Mouse (Mus musculus): ENCODE results near the gene Ift43. TPM values are rescaled to one million over a fixed set of nuclear protein-coding genes. Genes with fewer than 3 reads are reported as not detected.

Ift43 gene
- polyA plus RNA-seq, 1 experiment from 2014 or later: 28.1 TPM

DNA sequence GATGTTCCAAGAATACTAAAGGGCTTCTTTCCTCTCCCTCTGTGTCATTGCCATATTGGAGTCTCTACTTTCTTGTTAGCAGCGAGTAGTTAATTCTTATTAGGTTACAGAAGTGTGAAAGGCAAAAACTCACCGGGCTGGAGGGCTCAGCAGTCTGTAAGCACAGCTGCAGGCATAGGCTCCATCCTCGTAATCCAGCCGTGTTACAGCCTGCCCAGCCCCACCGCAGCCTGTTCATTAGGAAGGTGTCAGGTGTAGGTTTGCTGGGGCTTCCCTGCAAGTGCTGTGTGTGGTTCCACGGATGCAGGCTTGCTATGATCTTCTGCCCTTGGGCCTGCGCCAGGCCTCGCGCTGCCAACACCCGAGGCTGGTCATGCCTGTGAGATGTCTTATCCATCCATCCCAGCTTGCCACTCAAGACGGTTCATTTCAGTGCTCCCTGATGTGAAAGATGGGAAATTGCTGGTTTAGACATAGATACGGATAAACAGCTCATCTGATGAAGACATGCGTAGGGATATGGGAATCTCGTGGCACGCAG is 34.0 kb downstream of the Ift43 start:
- no peaks in the 10 kb centered on the region for H3K4me1 ChIP-seq (replicated peaks; ENCODE audit: control insufficient read depth, insufficient read depth, low read length)
- ATAC-seq (replicated peaks; ENCODE audit: low FRiP score): no peak
- WGBS: 82% methylated on average over 15 of the region's 15 CpGs
- no peak for DNase-seq (ENCODE audit: low spot score)
- no peak overlapping the region for H3K4me3 ChIP-seq (ENCODE audit: low read depth, low read length)
- no peaks in the 10 kb centered on the region for H3K36me3 ChIP-seq (ENCODE audit: control insufficient read depth, insufficient read depth, low read length)
- H3K9me3 ChIP-seq (ENCODE audit: control insufficient read depth, low read length): no peaks in the 10 kb centered on the region
- H3K9ac ChIP-seq (ENCODE audit: low read depth, low read length): no peak overlapping the region
- no peak overlapping the region for H3K27ac ChIP-seq (ENCODE audit: low read depth, low read length)
- H3K27me3 ChIP-seq (replicated peaks; ENCODE audit: control insufficient read depth, insufficient read depth, low read length): no peaks in the 10 kb centered on the region
- no peak overlapping the region for H3K4me2 ChIP-seq

DNA sequence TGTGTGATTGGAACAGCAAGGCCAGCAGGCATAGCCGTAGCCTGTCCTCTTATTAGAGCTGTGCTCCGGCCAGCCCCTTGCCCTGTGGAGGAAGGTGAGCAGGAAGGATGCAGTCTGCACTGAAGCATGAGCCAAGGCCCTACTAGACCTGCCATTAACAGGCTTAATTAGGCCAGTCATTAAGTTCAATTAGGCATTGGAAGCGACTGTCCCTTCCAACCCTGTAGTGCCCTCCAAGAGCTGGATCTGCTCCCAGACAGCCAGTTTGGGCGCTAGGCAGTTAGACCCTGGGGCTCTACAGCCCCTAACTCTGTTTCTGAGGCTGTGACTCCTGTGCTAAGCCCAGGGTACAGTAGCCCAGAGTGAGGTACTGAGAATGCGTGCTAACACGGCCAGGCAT is 41.7 kb downstream of the Ift43 start:
- H3K4me3 ChIP-seq (ENCODE audit: low read depth, low read length): no peak overlapping the region
- no peaks in the 10 kb centered on the region for H3K4me1 ChIP-seq (replicated peaks; ENCODE audit: control insufficient read depth, insufficient read depth, low read length)
- DNase-seq (ENCODE audit: low spot score) (no peak), ATAC-seq (replicated peaks; ENCODE audit: low FRiP score) (no peak)
- no peaks in the 10 kb centered on the region for H3K9me3 ChIP-seq (ENCODE audit: control insufficient read depth, low read length)
- no peaks in the 10 kb centered on the region for H3K36me3 ChIP-seq (ENCODE audit: control insufficient read depth, insufficient read depth, low read length)
- no peak overlapping the region for H3K9ac ChIP-seq (ENCODE audit: low read depth, low read length)
- H3K4me2 ChIP-seq: no peak overlapping the region
- H3K27me3 ChIP-seq (replicated peaks; ENCODE audit: control insufficient read depth, insufficient read depth, low read length): no peaks in the 10 kb centered on the region
- H3K27ac ChIP-seq (ENCODE audit: low read depth, low read length): no peak overlapping the region
- 74% methylated on average over 6 of the region's 6 CpGs for WGBS

DNA sequence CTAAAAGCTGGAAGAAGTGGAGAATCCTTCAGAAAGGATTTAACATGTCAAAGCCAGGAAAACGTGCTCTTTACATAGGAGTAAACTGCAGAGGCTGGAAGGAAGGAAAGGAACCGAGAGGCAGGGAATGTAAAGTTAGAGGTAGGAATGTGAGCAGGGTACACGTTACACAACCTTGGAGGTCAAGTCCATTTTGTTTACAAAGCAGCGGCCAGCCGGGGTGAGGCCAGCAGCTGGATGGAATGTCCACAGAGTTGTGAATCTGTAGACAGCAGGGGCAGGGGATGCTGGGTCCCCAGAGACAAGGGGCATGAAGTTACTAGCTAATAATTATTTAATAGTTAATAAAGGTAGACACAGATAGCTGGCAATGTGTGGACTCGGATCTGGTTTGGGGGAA is 45.8 kb downstream of the Ift43 start:
- DNase-seq (ENCODE audit: low spot score): no peak
- WGBS: 52% methylated on average over 6 of the region's 6 CpGs
- no peak overlapping the region for H3K4me2 ChIP-seq
- H3K27ac ChIP-seq (ENCODE audit: low read depth, low read length): no peak overlapping the region
- no peaks in the 10 kb centered on the region for H3K27me3 ChIP-seq (replicated peaks; ENCODE audit: control insufficient read depth, insufficient read depth, low read length)
- no peaks in the 10 kb centered on the region for H3K9me3 ChIP-seq (ENCODE audit: control insufficient read depth, low read length)
- H3K9ac ChIP-seq (ENCODE audit: low read depth, low read length): no peak overlapping the region
- no peaks in the 10 kb centered on the region for H3K4me1 ChIP-seq (replicated peaks; ENCODE audit: control insufficient read depth, insufficient read depth, low read length)
- no peak overlapping the region for H3K4me3 ChIP-seq (ENCODE audit: low read depth, low read length)
- no peak for ATAC-seq (replicated peaks; ENCODE audit: low FRiP score)
- H3K36me3 ChIP-seq (ENCODE audit: control insufficient read depth, insufficient read depth, low read length): no peaks in the 10 kb centered on the region

DNA sequence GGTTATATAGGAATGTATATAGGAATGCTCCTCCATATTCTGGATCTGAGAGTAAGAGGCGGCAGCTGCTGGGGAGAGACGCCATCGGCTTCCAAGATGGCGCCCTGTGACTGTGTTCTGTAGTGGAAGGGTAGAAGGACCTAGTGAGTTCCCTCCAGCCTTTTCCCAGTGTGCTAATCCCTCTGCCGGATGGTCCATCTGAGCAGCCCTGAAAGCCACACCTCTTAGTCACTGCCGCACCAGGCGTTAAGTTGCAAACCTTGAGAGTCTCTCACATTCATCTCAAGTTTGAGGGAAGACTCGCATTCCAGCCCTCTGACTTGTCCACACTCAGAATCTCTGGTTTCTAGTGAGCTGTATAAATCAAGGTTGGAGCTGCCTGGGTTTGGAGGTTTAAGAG is 46.7 kb downstream of the Ift43 start:
- Histone ChIP-seq H3K36me3 (ENCODE audit: control insufficient read depth, insufficient read depth, low read length) (no peaks in the 10 kb centered on the region), H3K4me1 (replicated peaks; ENCODE audit: control insufficient read depth, insufficient read depth, low read length) (no peaks in the 10 kb centered on the region), H3K9me3 (ENCODE audit: control insufficient read depth, low read length) (no peaks in the 10 kb centered on the region), H3K4me2 (no peak overlapping the region), H3K4me3 (ENCODE audit: low read depth, low read length) (no peak overlapping the region), H3K27ac (ENCODE audit: low read depth, low read length) (no peak overlapping the region), H3K27me3 (replicated peaks; ENCODE audit: control insufficient read depth, insufficient read depth, low read length) (no peaks in the 10 kb centered on the region), H3K9ac (ENCODE audit: low read depth, low read length) (no peak overlapping the region)
- WGBS: 86% methylated on average over 8 of the region's 8 CpGs
- DNase-seq (ENCODE audit: low spot score): no peak
- no peak for ATAC-seq (replicated peaks; ENCODE audit: low FRiP score)

- no peak overlapping the region for H3K9ac ChIP-seq (ENCODE audit: low read depth, low read length)
- ATAC-seq (replicated peaks; ENCODE audit: low FRiP score): no peak
- H3K9me3 ChIP-seq (ENCODE audit: control insufficient read depth, low read length): no peaks in the 10 kb centered on the region
- no peaks in the 10 kb centered on the region for H3K36me3 ChIP-seq (ENCODE audit: control insufficient read depth, insufficient read depth, low read length)
- H3K4me3 ChIP-seq (ENCODE audit: low read depth, low read length): no peak overlapping the region
- H3K4me1 ChIP-seq (replicated peaks; ENCODE audit: control insufficient read depth, insufficient read depth, low read length): no peaks in the 10 kb centered on the region
- no peaks in the 10 kb centered on the region for H3K27me3 ChIP-seq (replicated peaks; ENCODE audit: control insufficient read depth, insufficient read depth, low read length)
- WGBS: 75% methylated on average over 10 of the region's 10 CpGs
- no peak for DNase-seq (ENCODE audit: low spot score)
- H3K27ac ChIP-seq (ENCODE audit: low read depth, low read length): no peak overlapping the region
- H3K4me2 ChIP-seq: no peak overlapping the region
Observed at GRCm38 (mm10) chr12:86129696-86130095, 47.4 kb downstream of the Ift43 start.

DNA sequence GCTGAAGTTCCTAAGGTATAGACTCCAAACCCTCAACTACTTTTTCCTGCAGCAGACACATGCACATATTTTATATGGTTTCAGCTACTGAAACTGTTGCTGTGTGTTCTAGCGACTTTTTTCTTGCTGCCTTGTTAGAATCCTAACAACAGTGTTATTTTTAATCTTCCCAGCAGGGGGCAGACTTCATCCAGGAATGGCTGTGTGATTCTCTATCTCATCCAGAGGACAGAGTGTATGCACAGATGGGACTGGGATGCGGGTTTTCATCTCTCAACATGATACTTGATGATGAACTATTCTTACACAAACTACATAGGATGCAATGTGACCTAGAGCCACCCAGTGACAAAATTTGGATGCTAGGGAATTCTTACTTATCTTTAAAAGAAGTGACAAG is 50.5 kb downstream of the Ift43 start:
- no peak overlapping the region for H3K27ac ChIP-seq (ENCODE audit: low read depth, low read length)
- H3K9me3 ChIP-seq (ENCODE audit: control insufficient read depth, low read length): no peaks in the 10 kb centered on the region
- H3K4me1 ChIP-seq (replicated peaks; ENCODE audit: control insufficient read depth, insufficient read depth, low read length): no peaks in the 10 kb centered on the region
- no peak overlapping the region for H3K4me3 ChIP-seq (ENCODE audit: low read depth, low read length)
- no peak overlapping the region for H3K9ac ChIP-seq (ENCODE audit: low read depth, low read length)
- 29% methylated on average over 2 of the region's 2 CpGs for WGBS
- no peak overlapping the region for H3K4me2 ChIP-seq
- H3K27me3 ChIP-seq (replicated peaks; ENCODE audit: control insufficient read depth, insufficient read depth, low read length): no peaks in the 10 kb centered on the region
- H3K36me3 ChIP-seq (ENCODE audit: control insufficient read depth, insufficient read depth, low read length): no peaks in the 10 kb centered on the region
- DNase-seq (ENCODE audit: low spot score) (no peak), ATAC-seq (replicated peaks; ENCODE audit: low FRiP score) (no peak)

DNA sequence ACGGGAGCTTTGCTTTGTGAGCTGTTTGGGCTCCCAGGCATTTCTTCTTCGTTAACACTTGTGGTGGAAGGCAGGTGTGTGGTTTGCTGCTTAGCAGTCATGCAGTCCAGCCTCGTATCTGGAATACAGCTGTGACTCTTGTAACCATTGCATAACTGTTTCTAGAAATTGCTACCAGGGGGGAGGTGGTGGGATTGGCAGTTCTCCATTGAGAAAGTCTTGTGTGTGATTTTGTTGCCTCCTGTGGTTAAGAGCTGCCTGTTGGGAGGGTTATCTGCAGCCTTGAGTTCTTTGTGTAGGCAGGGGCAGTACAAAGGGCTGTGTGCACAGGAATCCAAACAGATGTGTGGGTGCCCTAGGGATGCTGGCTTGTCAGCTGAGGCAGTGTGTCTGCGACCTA is 53.4 kb downstream of the Ift43 start:
- 78% methylated on average over 4 of the region's 4 CpGs for WGBS
- H3K36me3 ChIP-seq (ENCODE audit: control insufficient read depth, insufficient read depth, low read length): no peaks in the 10 kb centered on the region
- H3K9ac ChIP-seq (ENCODE audit: low read depth, low read length): no peak overlapping the region
- no peak overlapping the region for H3K4me3 ChIP-seq (ENCODE audit: low read depth, low read length)
- DNase-seq (ENCODE audit: low spot score) (no peak), ATAC-seq (replicated peaks; ENCODE audit: low FRiP score) (no peak)
- H3K4me2 ChIP-seq: no peak overlapping the region
- no peak overlapping the region for H3K27ac ChIP-seq (ENCODE audit: low read depth, low read length)
- no peaks in the 10 kb centered on the region for H3K4me1 ChIP-seq (replicated peaks; ENCODE audit: control insufficient read depth, insufficient read depth, low read length)
- H3K27me3 ChIP-seq (replicated peaks; ENCODE audit: control insufficient read depth, insufficient read depth, low read length): no peaks in the 10 kb centered on the region
- H3K9me3 ChIP-seq (ENCODE audit: control insufficient read depth, low read length): no peaks in the 10 kb centered on the region

- H3K4me2 ChIP-seq: no peak overlapping the region
- no peak overlapping the region for H3K27ac ChIP-seq (ENCODE audit: low read depth, low read length)
- WGBS: 86% methylated on average over 9 of the region's 9 CpGs
- no peaks in the 10 kb centered on the region for H3K36me3 ChIP-seq (ENCODE audit: control insufficient read depth, insufficient read depth, low read length)
- no peak for DNase-seq (ENCODE audit: low spot score)
- no peaks in the 10 kb centered on the region for H3K4me1 ChIP-seq (replicated peaks; ENCODE audit: control insufficient read depth, insufficient read depth, low read length)
- no peaks in the 10 kb centered on the region for H3K9me3 ChIP-seq (ENCODE audit: control insufficient read depth, low read length)
- H3K4me3 ChIP-seq (ENCODE audit: low read depth, low read length): no peak overlapping the region
- ATAC-seq (replicated peaks; ENCODE audit: low FRiP score): no peak
- H3K9ac ChIP-seq (ENCODE audit: low read depth, low read length): no peak overlapping the region
- H3K27me3 ChIP-seq (replicated peaks; ENCODE audit: control insufficient read depth, insufficient read depth, low read length): no peaks in the 10 kb centered on the region
Observed at GRCm38 (mm10) chr12:86138696-86139095, 56.4 kb downstream of the Ift43 start.

GRCm38 (mm10) chr12:86142389-86142788 is 60.0 kb downstream of the Ift43 start:
- Histone ChIP-seq H3K27ac (ENCODE audit: low read depth, low read length) (no peak overlapping the region), H3K4me1 (replicated peaks; ENCODE audit: control insufficient read depth, insufficient read depth, low read length) (no peaks in the 10 kb centered on the region), H3K9me3 (ENCODE audit: control insufficient read depth, low read length) (no peaks in the 10 kb centered on the region), H3K4me3 (ENCODE audit: low read depth, low read length) (no peak overlapping the region), H3K27me3 (replicated peaks; ENCODE audit: control insufficient read depth, insufficient read depth, low read length) (no peaks in the 10 kb centered on the region), H3K36me3 (ENCODE audit: control insufficient read depth, insufficient read depth, low read length) (no peaks in the 10 kb centered on the region), H3K9ac (ENCODE audit: low read depth, low read length) (no peak overlapping the region), H3K4me2 (no peak overlapping the region)
- ATAC-seq (replicated peaks; ENCODE audit: low FRiP score) (no peak), DNase-seq (ENCODE audit: low spot score) (no peak)
- 86% methylated on average over 1 of the region's 1 CpGs for WGBS

All from liver, embryonic 11.5 days (tissue).